Mouse (Mus musculus) cerebellum, adult 9-11 months (tissue): ENCODE results near the gene Sec14l5.
A peak's percentile ranks its signal among the peaks of the same experiment; 100 is the strongest.
"Not testable (repeated sequence)": the region's sequence is repeated elsewhere in the genome, so short reads cannot be mapped to it uniquely, and the experiment has no call there.

Experiments used
- DNase-seq: peaks from one replicate; pipeline ENCODE4 v3.0.0; 2022

The Sec14l5 gene

DNA sequence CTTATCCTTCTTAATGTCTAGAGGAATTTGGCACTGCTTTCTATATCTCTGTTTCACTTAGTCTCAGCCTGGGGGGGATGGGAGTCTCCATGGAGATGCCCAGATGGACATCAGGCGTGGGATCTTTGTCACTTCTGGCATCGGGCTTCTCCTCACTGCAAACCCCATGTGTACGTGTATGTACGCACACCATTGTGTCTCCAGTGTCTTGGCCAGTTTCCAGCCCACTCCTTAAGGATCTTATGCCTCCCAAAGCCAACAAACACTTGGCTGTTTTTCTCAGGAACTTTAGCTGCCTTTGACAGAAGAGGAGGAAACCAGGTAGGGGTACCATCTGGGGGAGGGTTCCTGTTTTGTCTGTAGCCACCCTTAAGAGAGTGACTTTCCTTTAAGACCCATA is 74.5 kb downstream of the Sec14l5 start:
- DNase-seq = no peak

DNA sequence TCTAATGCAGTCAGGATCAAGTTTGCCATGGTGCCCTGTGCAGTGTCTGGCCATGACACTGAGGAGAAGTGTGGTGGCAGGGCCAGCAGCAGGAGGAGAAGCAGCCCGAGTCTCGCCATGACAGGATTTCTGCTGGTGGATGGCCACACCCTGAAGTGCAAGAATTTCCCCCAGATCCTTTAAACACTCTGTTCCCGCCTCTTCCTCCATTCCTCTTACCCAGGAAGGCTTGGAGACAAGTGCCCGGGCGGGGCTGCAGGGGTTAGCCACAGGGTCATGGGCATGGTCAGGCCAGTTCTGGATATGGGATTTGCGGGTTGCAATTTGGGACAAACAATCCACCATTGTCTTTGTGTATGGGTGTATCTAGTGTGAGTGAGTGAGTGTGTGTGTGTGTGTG is 75.2 kb downstream of the Sec14l5 start, which contains the start of gene AU021092:
Gene AU021092 (minus strand): TSS at position 160 of the 400 bp plus-strand sequence.
- DNase-seq = no peak

DNA sequence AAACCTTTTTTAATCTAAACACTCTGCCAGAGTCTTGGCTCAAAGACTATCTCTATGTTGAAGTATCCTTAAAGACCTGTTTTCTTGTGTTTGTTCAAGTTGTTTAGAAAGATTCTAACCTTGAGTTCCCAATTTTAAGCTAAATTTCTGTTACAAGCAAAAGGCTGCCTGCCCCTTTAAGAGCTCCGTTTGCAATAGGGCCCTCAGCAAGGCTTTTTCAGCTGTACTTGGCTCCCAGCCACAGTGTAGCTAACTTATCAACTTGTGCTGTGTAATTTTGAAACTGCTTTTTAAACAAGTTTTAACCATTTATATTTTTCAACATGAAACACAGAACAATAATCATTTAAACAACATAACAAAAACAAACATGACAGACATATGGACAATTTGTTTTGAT is 79.6 kb downstream of the Sec14l5 start:
- DNase-seq = not testable (repeated sequence)

DNA sequence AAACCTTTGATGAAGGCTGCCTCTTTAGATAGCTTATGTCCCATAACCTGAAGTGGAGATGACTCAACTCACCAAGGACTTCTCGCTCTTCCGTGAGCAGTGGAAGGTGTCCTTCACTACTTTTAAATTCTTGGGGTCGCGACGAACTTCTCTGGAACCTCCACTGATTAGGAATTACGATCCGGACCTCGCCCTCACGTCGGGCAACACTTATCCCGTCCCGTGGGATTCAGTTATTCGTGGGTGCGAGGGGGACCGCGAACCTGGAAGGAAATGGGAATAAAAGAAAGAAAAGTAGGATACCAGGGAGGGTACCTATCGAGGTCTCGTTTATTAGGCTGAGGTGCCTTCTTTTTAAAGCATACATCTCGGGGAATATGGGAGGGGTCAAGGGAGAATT is 80.6 kb downstream of the Sec14l5 start:
- DNase-seq = not testable (repeated sequence)

DNA sequence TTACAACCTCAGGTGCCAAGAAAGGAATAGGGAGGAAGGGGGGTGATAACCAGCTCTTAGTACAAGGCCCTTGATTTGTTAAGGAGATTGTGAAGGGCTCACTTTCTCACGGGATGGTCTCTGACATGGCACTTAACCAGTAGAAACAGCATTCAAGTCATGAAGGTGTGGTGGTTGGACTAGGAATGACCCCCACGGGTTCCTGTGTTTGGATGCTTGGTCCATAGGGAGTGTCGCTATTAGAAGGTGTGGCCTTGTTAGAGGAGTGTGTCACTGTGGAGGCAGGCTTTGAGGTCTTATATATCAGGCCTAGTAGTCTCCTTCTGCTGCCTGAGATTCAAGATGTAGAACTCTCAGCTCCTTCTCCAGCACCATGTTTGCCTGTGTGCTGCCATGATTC is 81.2 kb downstream of the Sec14l5 start:
- DNase-seq = not testable (repeated sequence)

DNA sequence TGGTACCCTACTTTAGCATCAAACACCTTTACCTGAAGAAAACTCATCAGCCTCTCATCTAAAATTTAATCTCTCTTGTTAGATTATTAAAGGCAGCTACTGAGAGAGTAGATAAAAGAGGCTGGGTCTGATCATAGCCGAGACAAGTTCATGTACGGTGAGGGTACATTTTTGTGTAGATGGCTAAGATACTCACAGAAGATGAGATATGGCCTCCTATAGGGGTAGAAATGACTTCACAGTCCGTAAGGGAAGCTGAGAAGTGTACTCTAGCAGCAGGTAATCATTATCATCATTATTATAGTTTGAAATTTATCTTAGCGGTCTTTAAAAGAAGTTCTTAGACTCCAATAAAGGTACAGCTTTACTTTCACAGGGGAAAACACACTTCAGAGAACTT is 86.1 kb downstream of the Sec14l5 start:
- no peak for DNase-seq

DNA sequence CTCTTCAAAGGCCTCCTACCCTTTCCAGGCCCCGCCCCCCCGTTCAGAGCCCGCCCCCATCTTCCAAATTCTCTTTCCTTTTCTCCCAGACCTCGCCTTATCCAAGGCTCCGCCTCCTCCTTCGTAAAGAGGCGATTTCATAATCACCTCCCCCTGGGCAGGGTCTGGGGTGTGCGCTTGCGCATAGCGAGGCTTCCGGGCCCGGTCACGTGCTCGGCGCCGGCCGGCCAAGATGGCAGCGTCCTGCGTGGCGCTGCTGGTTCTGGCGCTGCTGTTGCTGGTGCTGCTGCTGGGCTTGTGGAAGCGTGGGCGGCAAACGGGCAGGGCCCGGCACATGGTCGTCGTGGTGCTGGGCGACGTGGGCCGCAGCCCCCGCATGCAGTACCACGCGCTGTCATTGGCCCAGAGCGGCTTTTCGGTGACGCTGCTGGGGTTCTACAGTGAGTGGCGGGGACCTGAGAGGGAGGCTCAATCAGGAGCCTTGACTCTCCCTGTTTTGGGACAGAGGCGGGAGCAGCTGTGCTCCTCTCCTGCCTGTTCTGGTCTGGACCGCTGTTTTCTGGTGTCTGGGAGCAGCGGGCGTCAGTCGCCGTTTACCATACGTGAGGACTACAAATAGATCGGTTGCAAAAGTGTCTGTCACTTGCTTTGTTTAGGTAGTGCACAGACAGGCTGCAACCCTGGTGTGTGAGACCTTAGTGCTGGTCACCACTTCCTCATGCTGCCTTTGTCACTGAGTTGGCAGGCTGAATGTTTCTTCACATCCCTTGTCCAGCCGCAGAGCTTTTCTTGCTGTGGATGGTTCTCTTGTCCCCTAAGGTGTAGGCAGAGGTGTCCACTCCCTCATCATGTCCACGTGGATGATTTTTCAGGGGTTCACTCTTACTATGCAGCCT is 86.8 kb downstream of the Sec14l5 start, which contains the start of gene Alg1:
Gene Alg1 (plus strand): TSS at position 204 of the 896 bp plus-strand sequence.
- peak; percentile 95 for DNase-seq
